Mouse (Mus musculus) layer of hippocampus, postnatal 10 days (tissue): Measurements from ENCODE around the gene Stim2. TPM values are rescaled to one million over a fixed set of nuclear protein-coding genes. Genes with fewer than 3 reads are reported as not detected.

Experiments
- DNase-seq, 2 experiments: peaks; one replicate each; pipeline ENCODE4 v3.0.0; 2021; ENCODE audit warnings: low spot score in 2 of 2
- total RNA-seq, 2 experiments: library from RNA; stranded (reverse); gene quantifications; 2 replicates each; pipeline ENCODE4 v1.2.3; 2021

The Stim2 gene
- total RNA-seq, 2 experiments from 2014 or later = 66.0 to 77.4 TPM

DNA sequence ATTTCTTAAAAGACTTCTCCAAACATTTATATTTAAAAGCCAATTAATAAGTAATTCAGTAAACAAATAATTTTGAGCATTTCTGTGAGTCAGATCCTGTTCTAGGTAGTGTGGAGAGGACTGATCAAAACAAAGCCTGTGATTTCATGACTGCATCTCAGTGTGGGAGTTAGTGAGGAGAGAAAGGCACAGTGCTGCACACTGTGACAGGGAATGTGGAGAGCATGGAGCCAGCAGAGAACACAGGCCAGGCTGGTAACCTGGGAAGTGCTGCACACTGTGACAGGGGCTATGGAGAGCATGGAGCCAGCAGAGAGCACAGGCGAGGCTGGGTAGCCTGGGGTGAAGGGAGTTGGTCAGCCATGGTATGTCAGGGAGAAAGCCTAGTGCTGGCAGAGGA, 48.1 kb downstream of the Stim2 start:
- DNase-seq = no peak

DNA sequence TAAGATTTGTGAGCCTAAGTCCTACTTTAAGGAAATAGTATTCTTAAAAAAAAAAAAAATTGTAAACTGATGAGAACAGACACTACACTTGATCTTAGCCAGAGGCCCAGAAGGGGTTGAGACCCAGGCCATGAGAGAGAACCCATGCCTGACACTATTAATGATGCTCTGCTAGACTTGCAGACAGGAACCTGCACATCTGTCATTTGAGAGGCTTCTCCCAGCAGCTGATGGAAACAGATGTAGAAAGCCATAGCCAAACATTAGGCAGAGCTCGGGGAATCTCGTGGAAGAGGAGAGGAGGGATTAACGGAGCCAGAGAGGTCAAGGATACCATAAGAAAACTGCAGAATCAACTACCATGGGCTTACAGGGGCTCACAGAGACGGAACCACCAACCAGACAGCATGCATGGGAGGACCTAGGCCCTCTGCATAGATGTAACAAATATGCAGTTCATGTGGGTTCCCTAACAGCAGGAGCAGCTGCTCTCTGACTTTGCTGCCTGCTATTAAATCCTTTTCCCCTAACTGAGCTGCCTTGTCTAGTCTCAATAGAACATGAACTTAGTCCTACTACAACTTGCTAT, 50.9 kb downstream of the Stim2 start:
- DNase-seq = no peak

DNA sequence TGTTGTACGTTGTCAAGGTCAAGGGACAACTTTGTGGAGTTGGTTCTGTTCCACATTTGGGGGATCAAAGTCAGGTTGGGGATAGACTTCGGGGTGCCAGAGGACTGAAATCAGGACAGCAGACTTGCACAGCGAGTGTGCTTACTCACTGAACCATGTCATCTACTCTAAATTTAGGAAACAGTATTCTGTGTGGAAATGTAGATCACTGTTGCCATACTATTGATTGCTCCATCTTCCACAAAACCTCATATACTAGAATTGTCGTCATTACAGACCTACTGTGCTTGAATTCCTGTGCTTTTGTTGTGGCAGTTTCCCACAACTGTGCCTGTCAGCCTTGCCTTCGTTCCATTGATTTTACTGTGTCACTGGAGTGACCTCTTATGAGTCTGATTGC, 51.6 kb downstream of the Stim2 start:
- DNase-seq = no peak

DNA sequence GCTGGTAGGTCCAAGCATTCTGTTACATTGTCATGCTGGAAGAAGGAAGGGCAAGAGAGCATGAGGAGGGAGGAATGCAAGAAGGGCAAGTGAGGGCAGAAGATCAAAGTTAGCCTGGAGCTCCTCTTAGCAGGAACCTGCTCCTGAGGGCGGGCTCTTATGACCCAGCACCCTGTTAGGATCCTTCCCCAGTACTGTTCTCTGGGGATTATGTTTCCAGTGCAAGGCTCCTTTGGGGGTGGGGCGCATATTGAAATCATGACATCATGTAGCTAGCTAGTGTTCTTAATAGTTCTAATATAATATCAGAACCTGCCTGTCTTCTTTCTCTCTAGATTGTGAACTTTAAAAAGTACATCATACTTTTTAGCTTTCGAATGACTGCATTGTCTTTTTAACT, 52.8 kb downstream of the Stim2 start:
- no peak for DNase-seq

DNA sequence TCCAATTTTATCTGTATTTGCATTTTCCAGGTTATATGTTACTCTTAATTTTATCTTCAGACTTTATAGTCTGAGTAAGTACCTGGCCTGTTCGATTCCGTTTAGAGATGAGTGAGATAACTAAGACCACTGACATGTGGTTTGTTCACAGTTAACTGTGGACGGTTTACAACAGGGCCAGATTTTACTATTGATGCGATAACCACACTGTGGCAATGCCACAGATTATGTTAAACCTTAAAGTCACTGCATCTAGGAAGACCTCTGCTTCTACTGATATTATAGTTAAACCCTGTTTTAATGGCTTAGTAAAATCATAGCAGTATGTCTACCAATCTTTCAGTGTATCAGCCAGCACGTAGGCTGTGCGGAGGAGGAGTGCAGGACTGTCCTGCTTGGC, 53.9 kb downstream of the Stim2 start:
- no peak for DNase-seq

DNA sequence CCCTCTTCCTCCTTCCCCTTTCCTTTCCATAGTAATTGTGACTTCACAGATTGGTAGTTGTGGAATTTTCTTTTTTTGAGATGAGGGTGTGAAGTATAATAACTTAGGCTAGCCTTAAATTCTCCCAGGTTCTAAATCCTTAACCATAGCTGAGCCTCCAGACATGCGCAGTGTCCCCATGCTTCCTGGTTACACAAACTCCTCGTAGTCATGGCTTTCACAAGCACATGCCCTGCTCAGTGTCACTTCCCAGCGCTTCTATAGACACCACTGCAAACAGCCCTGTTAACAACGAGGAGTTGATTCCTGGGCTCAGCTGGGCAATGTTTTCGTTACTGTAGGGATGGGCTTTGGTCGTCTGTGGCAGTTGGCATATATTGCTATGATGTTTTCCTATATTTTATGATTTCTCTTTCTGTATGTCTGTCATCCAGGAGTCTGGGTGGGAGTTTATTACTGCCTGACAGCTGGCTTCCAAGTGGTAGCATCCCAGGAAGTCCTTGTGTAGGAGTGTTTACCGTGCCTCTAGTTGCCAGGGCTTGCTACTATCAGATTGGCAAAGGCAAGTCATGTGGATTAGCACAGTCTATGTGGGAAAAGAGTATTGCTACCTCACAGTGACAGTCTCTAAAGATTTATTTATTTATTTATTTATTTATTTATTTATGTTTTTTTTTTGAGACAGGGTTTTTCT, 55.5 kb downstream of the Stim2 start:
- no peak for DNase-seq

DNA sequence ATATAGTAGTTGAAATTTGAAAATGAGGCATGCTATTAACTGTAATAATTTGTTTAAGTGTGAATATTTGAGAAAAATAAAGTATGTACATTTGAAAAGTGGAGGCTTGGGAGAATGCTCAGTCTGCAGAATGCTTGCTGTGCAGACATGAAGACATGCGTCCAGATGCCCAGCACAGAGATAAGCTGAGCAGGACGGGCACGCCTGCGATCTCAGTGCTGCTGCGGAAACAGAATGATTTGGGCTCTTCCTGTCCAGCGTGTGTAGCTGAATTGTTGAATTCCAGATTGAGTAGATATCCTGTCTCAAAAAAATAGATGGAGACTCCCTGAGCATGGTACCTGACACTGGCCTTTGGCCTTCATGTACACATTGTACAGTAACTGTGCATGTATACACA, 58.0 kb downstream of the Stim2 start:
- DNase-seq = no peak

DNA sequence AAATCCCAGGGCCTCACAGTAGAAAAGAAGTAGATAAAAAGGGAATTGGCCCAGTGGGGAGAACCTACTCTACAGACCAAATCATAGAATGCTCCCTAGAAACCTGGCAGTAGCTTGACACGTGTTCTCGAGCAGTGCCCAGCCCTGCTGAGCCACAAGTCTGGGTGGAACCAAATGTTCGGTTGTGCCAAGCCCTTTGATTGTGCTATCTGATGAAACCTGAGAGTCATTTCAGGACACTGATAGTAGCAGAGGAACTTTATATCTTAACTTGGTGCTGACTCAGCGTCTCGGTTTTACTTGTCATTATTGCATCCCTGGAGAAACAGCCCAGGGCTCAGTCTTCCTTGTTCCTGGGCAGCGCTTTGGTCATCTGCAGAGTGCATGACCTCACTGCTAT, 61.7 kb downstream of the Stim2 start:
- DNase-seq = no peak

DNA sequence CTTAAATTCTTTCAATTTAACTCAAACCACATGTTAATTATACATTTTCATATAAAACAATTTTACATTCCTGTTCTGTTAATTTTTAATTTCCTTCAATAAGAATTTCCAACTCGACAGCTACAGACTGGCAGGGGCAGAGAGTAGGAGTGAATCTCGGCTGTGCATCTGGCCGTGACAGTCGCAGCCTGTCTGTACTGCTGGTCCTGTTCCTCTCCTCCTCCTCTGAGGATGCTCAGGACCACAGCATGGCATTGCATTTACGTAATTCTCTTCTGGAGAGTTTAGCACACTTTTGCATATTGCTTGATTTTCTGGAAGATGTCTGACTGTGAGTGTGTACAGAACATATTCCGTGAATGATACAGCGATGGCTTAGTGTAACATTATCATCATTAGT, 63.8 kb downstream of the Stim2 start:
- DNase-seq = peak in 1 of 2 experiments; percentile 31

DNA sequence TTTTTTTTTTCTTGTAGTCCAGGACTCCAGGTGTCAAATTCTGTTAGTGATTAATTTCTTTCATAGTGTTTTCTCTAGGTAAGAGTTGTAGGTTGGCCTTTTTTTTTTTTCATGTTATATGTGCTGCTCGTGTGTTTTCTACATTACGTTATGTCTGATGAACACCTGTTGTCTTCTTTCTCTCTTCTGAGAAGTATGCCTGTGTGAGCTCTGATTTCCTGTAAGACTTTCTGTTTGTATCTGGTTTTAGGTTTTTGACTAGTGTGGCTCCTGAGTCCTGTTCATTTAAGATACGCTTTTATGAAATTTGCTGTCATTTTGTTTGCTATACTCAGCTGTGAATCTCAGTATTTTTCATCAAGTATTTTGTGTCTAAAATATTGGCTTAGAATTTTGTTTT, 69.3 kb downstream of the Stim2 start:
- no peak for DNase-seq

DNA sequence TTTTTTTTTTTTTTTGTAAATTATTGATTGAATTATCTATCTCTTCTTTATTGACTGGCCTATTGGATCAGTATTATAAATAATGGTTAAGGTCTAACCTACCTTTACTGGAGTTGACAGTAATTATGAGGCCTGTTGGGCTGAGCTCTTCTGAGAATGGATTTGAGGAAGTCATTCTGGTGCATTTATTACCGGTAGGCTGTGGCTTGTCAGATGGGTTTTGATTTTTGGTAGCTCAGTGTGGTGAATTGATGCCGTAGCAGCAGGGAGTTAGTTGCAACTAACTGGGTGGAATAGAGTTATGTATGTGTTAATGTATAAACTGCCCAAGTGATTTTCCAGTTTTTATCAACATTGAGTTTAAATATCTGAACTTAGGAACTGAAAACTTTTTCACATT, 72.2 kb downstream of the Stim2 start:
- no peak for DNase-seq

DNA sequence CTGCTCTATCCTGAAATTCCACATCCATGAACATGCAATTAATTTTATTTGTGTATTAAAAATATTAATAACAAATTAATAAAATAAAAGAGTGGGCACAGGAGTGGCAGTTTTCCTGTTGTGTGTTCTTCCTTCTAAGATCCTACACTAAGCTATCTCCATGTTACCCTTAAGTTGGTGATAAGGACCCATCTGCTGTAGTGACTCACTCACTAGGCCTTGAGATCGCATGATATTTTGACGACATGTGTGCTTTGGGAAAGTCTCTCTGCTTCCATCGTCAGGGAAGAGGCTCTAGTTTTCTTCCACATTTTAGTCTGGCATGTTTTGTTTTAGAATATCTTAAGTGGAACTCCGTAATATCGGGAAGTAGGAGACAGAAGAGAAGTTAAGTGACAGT, 73.0 kb downstream of the Stim2 start:
- DNase-seq = no peak

DNA sequence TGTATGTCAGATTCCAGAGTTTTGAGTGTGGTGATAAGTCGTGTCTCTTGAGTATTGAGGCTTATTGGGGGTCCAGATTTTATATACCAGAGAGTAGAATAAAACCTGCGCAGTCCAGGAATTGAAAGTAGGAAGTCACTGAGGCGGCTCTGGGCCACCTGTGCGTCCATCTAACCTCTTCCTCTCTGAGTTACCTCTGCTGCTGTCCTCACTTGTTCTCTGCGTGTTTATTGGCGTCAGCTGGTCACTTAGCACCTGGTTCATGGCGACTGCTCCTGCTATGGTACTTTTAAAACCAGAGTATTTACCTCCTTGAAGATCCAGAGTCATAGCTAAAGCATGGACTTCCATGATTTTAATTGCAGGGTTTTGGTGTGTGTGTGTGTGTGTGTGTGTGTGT, 73.4 kb downstream of the Stim2 start:
- DNase-seq = no peak

DNA sequence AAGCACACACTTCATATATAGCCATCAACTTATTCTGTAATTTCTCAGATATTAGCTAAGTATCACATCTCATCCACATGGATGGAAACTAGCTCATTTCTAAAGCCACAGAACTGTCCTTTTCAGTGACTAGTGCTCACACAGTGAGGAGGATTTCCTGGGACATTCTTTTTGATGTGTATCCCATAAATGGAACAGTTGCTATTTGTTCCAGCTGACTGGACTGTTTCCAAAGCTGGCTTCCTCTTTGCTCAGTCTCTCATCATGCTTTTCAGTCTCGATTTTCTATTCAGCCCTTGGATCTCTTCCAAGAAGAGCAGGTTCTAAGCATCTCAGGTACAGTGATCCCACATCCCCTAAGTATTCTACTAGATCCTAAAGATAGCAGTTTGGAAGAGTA, 75.0 kb downstream of the Stim2 start:
- DNase-seq = no peak

DNA sequence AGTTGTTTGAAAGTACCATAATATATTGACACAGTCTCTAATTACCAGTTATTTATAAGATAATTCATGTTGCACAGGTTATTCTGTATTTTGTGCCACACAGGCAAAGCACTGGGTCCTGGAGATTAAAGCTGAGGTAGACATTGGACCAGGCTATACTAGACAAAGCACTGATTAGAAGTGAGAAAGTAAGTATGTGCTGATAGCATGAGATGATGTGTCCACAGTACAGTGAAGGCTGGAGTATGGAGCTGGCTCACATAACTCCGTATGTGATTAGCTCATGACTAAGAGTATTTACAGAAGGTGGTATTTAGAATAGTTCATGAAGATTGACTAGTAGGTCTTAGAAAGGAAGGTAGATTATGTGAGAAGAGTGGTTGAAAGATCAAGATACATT, 81.7 kb downstream of the Stim2 start:
- no peak for DNase-seq

DNA sequence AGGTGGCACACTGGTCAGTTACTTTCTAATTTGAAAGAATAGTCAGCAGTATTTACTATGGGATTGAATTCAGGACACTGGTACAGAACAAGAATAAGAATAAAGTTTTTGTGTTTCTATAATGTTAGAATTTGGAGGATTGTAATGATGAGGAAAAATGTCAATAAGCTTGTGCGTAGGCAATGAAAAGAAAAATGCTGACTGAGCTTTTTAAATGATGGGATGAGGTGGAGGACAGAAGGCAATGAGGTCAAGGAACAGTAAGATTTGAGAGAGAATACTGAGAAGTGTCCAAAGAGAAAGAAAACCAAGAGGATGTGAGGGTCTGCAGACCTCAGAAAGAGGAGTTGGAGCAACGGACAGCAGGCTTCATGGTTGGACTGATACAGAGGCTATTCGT, 89.6 kb downstream of the Stim2 start:
- no peak for DNase-seq

DNA sequence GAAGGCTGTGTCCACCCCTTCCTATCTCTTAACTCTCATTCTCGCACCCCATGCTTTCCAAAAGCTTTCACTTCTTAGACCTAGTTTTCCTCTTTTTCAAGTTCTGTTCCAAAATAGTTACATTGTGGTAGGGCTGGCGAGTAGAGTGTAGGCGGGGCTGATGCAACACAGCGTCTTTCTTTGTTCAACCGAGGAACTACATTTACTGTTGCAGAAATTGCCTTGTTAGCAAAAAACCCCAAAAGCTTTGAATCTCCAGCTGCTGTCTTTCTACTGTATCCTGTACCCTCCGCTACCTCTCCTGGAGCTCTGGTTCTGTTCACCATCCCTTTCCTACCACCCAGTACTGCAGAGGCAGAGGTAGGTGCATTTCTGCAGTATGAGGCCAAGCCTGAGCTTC, 99.9 kb downstream of the Stim2 start:
- DNase-seq = no peak

DNA sequence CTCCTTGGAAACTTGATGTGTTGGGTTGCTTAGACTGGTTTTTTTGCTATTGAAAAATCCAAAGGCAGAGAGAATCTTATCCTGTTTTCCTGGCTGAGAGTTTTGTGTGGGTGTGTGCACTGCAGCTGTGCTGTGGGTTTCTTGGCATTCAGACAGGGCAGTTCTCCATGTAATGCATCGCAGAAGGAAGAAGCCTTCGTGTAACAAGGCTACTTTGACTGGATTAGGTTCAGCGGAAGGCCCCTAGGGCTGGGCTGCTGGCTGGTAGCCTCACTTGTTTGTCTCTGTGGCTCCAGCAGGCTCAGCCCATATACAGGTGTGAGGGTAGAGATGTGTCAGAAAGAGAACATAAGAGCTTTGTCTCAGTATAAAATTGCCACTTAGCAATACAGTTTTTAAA, 102.6 kb downstream of the Stim2 start:
- peak; percentile 45 to 55 for DNase-seq

DNA sequence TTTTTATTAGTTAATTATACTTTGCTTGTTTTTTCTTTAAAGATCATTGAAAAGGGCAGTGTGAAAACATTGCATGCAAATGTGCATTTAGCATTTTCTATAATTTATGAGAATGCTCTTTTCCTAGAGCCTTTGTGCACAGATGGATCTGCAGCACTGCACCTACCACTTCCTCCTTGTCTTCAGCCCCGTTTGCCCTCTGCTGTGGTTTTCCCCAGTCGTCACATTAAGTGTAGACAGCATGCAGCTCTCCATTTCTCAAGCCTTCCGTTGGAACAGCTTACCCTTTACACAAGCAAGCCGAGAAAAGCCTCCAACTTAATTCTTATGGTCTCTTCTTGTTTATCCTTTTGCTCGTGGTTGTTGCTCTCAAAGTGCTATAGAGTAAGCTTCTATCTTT, 103.0 kb downstream of the Stim2 start:
- no peak for DNase-seq

DNA sequence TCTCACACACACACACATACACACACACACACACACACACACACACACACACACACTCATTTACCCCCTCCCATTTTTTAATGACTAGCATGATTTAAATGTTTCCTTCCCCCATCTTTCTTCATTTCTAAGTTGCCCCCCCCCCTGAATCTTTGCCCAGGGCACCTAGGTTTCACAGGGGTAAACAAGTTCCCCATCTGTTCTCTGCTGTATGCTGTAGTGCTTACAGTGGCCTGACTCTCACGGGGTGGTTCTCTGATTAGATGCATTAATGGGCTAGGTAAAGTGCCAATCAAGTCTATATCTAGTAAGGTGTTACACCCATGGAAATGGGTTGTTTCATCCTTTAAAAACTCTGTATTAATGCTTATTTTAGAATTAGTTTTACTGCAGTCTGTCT, 103.7 kb downstream of the Stim2 start:
- DNase-seq = no peak

DNA sequence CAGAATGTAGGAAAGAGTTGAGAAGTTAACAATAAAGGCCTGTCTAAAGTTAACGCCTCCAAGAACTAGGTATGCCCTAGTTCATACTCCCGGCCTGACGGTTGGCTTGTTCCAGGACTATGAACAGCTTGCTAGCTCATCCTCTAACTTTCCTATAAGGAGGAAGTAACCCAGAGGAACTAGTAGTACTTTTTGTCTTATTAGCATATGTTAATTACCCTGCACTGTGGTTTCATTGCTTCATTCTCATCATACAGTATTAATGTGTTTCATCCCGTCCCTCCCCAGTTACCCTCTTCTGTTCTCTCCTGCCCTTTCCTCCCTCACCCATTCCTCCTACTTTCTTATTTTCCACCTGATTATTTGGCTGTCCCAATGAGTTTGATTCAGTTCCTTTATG, 108.4 kb downstream of the Stim2 start:
- no peak for DNase-seq

DNA sequence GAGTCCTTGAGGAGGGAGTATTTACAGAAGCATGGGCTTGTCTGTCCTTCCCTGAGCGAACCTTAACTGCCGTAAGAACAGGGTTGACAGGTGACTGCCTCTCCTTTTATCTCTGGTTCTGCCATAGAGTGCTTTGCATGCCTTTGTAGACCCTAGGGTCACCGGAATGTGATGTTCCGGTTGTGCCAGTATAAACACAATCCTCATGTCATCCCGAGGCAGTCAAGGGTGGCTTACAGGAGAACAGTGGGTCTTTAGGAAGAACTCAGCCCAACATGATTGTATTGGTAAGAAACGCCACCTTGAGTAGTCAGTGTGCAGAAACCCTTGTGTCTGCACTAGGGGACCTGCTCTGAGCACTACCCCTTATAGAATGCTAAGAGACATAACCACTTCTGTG, 108.8 kb downstream of the Stim2 start:
- DNase-seq = no peak

DNA sequence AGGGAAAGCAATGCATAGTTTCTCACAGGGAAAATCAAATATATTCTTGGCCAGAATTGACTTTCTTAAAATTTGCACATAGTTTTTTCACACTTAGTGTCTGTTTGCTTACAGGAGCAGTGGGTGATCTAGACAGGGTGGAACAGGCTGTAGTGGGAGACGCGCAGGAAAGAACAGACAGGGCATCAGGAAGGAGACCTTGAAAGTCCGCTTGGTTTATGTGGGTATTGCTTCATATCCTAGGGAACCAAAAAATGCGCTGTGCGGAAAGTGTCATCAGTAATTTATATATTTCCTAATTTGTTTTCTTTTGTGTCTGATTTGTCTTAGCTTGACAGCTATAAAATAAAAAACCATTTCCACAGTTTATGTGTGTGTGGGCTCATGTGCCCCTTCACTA, 110.8 kb downstream of the Stim2 start:
- DNase-seq = no peak

DNA sequence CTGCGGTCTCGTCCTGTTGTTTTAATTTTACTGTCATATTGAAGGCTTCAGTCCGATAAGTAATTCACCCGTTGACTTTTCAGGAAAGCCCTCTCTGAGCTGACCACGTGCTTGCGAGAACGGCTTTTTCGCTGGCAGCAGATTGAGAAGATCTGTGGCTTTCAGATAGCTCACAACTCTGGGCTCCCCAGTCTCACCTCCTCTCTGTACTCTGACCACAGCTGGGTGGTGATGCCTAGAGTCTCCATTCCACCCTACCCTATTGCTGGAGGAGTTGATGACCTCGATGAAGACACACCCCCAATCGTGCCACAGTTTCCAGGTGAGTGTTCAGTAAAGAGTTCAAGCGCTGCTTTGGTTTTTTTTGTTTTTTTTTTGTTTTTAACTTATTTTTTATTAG, 112.5 kb downstream of the Stim2 start:
- no peak for DNase-seq
